In the genomic region with DNA sequence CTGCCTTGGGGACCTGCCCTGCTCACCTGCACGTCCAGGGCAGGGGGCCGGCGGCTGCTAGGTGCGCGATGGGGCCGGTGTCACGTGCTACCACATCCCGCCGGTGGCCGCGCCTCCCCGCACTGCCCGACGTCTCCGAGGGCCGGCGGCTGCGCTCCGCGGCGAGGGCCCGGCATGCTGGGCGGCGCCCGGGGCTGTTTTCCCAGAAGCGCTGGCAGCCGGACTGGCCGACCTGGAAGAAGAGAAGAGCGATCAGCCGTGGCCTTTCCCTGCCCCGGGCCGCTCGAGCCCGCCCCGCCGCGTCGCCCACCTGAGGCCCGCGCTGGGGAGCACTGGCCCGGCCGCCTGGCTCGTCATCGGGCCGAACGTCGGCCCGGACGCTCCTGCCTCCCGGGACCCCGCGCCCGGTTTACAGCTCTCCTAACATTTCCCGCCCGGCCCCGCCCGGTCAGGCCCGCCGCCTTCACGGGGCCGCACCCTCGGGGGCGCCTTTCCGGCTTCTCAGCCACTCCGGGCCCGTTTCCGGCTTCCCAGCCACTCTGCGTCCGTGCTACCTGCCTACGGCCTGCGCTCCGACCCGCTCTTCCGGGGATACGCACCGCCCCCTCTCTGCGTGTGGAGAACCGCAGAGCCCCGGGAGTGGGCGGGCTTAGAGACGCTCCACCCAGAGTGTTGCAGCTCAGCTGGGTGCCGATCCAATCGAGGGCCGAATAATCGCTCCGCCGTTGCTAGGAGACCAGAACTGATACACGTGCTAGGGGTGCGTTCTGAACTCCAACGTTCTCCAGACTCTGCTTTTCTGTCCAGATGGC, we compare ENCODE assay signal across 8 mouse cellular contexts. TPM values are rescaled to one million over a fixed set of nuclear protein-coding genes. Genes with fewer than 3 reads are reported as not detected.
A peak's percentile ranks its signal among the peaks of the same experiment; 100 is the strongest.
DNase-seq lines count a peak whose midpoint lies in the region; ATAC-seq lines count a peak whose summit lies in the region.

Gene Prdm4, minus strand, starts transcription at position 645 of the 812 bp plus-strand sequence.

- H3K9ac ChIP-seq in heart, embryonic 13.5 days, result peak within 1 kb of the TSS; percentile 94
- H3K9ac ChIP-seq in liver, embryonic 12.5 days, result peak within 1 kb of the TSS; percentile 88
- H3K9ac ChIP-seq in stomach, embryonic 15.5 days, result peak within 1 kb of the TSS; percentile 75

- peak; percentile 98 for ATAC-seq in heart, embryonic 13.5 days (ENCODE audit: extremely low read depth, insufficient number of reproducible peaks, low FRiP score, low TSS enrichment)
- ATAC-seq in liver, embryonic 12.5 days, result peak; percentile 99
- ATAC-seq in stomach, embryonic 15.5 days (ENCODE audit: insufficient read depth, low FRiP score, low read depth), result peak; percentile 100

- H3K4me2 ChIP-seq in heart, embryonic 13.5 days, result peak within 1 kb of the TSS; percentile 85
- peak within 1 kb of the TSS; percentile 95 for H3K4me2 ChIP-seq in liver, embryonic 12.5 days
- H3K4me2 ChIP-seq in stomach, embryonic 15.5 days, result peak within 1 kb of the TSS; percentile 77

- H3K4me1 ChIP-seq in brown adipose tissue, adult 24 weeks (ENCODE audit: control insufficient read depth, insufficient read depth, insufficient read length, low read length), result no peaks in the 10 kb centered on the region
- peaks cover 17% of the 10 kb centered on the region for H3K4me1 ChIP-seq in heart, embryonic 13.5 days
- peaks cover 20% of the 10 kb centered on the region for H3K4me1 ChIP-seq in liver, embryonic 12.5 days
- 0 out of 2 replicates have a peak, but pooled peaks cover 11% of the 10 kb centered on the region for H3K4me1 ChIP-seq in stomach, embryonic 15.5 days

- DNase-seq in CD4-positive, CD25-positive, alpha-beta regulatory T cell, adult 2 months (ENCODE audit: low read depth, low spot score), result peak; percentile 99
- peak; percentile 78 for DNase-seq in fat pad, adult 2 months (ENCODE audit: extremely low read depth, low read depth, low spot score)
- peak; percentile 98 for DNase-seq in kidney, postnatal 10 days
- peak; percentile 94 to 96 for DNase-seq in natural killer cell, adult 2 months (ENCODE audit: low spot score in 2 of 2)

- 0 out of 2 replicates have a peak within 1 kb of the TSS, but pooled peaks have one; percentile 2 for H3K27ac ChIP-seq in brown adipose tissue, adult 24 weeks (replicated peaks; ENCODE audit: low read depth, low read length)
- H3K27ac ChIP-seq in heart, embryonic 13.5 days (replicated peaks), result peak within 1 kb of the TSS; percentile 87
- peak within 1 kb of the TSS; percentile 91 for H3K27ac ChIP-seq in liver, embryonic 12.5 days
- peak within 1 kb of the TSS; percentile 89 for H3K27ac ChIP-seq in stomach, embryonic 15.5 days

- peaks cover 14% of the 10 kb centered on the region for H3K27me3 ChIP-seq in heart, embryonic 13.5 days (replicated peaks)
- H3K27me3 ChIP-seq in liver, embryonic 12.5 days (replicated peaks), result peaks cover 21% of the 10 kb centered on the region; the same call in 1 of the 2 replicates
- no peaks in the 10 kb centered on the region; the same call in 1 of the 2 replicates for H3K27me3 ChIP-seq in stomach, embryonic 15.5 days (replicated peaks)

- under 1% methylated on average over 87 of the region's 90 CpGs for WGBS in heart, embryonic 13.5 days
- WGBS in liver, embryonic 12.5 days (ENCODE audit: insufficient replicate concordance), result under 1% methylated on average over 87 of the region's 90 CpGs
- under 1% methylated on average over 77 of the region's 90 CpGs for WGBS in stomach, embryonic 15.5 days

- H3K36me3 ChIP-seq in heart, embryonic 13.5 days, result peaks cover 27% of the 10 kb centered on the region
- H3K36me3 ChIP-seq in liver, embryonic 12.5 days, result peaks cover 29% of the 10 kb centered on the region
- peaks cover 5% of the 10 kb centered on the region; the same call in 1 of the 2 replicates for H3K36me3 ChIP-seq in stomach, embryonic 15.5 days

- H3K9me3 ChIP-seq in heart, embryonic 13.5 days, result no peaks in the 10 kb centered on the region
- H3K9me3 ChIP-seq in liver, embryonic 12.5 days (replicated peaks), result no peaks in the 10 kb centered on the region
- no peaks in the 10 kb centered on the region for H3K9me3 ChIP-seq in stomach, embryonic 15.5 days

- H3K4me3 ChIP-seq in brown adipose tissue, adult 24 weeks (ENCODE audit: insufficient read depth, low read depth, low read length), result peak within 1 kb of the TSS; percentile 99
- H3K4me3 ChIP-seq in heart, embryonic 13.5 days, result peak within 1 kb of the TSS; percentile 98
- peak within 1 kb of the TSS; percentile 92 for H3K4me3 ChIP-seq in liver, embryonic 12.5 days
- H3K4me3 ChIP-seq in stomach, embryonic 15.5 days (replicated peaks), result peak within 1 kb of the TSS; percentile 99

RNA-seq across cellular contexts. Expression of gene Prdm4, which starts in this region (rescaled TPM):
- 4.3 and 6.4 TPM in 2 replicates for polyA plus RNA-seq in brown adipose tissue, adult 24 weeks (2012; ENCODE audit: insufficient read depth, insufficient read length, missing spikeins)
- polyA plus RNA-seq in heart, embryonic 13.5 days (2015; fragmentation: Nextera tagmentation; extraction: Ambion mirVana), result 9.4 and 10.5 TPM in 2 replicates
- 13.0 and 14.2 TPM in 2 replicates for polyA plus RNA-seq in liver, embryonic 12.5 days (2016; fragmentation: Nextera tagmentation; extraction: Ambion mirVana)
- polyA plus RNA-seq in stomach, embryonic 15.5 days (2015; fragmentation: Nextera tagmentation; extraction: Ambion mirVana), result 13.1 and 14.9 TPM in 2 replicates

Comparison
In these comparisons a context has a peak if more than half of its experiments do, and no peak if none do; other contexts are left out.
1. Peak in every context shown above with its lines: DNase-seq, ATAC-seq, H3K4me3 ChIP-seq and H3K27ac ChIP-seq.
2. H3K27ac ChIP-seq: peak in every context shown above with its lines; median percentile 91 in liver, embryonic 12.5 days; 89 in stomach, embryonic 15.5 days; 87 in heart, embryonic 13.5 days; 2 in brown adipose tissue, adult 24 weeks.